Mouse (Mus musculus): Measurements from ENCODE around the gene Grm6. TPM values are rescaled to one million over a fixed set of nuclear protein-coding genes. Genes with fewer than 3 reads are reported as not detected.

The Grm6 gene
- total RNA-seq, 2 experiments from 2014 or later = not detected

DNA sequence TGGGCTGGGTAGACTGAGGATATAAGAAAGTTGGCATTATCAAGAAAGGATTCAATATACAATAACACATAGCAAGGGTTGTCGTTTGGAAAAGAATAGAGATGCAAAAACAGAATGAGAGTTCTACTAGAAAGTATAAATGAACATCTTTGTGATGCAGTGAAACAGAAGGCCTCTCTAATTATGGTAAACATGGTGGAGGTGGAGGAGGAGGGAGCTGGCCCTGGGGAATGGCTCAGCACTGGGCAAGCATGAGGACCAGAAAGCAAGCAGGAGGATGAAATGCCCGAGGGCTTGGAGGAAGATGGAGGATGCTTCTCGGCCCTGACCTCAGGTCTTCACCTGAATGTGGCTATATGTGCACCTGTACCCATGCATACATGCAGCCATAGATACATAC lies 64.0 kb downstream of the Grm6 start:
- no peak for DNase-seq (ENCODE audit: low spot score in 2 of 2)

Other genes starting within 250 kb of the Grm6 start
- 10 to 100 TPM; 38.0 to 42.3 TPM for gene Adamts2, start 248.6 kb upstream of the Grm6 start, total RNA-seq (2021)
- 10 to 100 TPM; 20.5 to 25.4 TPM for gene Zfp354c, start 23.0 kb upstream of the Grm6 start, total RNA-seq (2021)
- gene Zfp879, start 9.1 kb upstream of the Grm6 start, total RNA-seq (2021) = under 1 TPM; 0.91 to 0.96 TPM
- 1 to 10 TPM; 2.5 to 3.0 TPM for gene Zfp454, start 37.0 kb downstream of the Grm6 start, total RNA-seq (2021)
- 1 to 10 TPM; 3.6 to 4.2 TPM for gene Zfp2, start 65.5 kb downstream of the Grm6 start, total RNA-seq (2021)
- gene Zfp354b, start 80.9 kb downstream of the Grm6 start, total RNA-seq (2021) = 1 to 10 TPM; 1.8 TPM
- gene 4933414I15Rik, start 93.1 kb downstream of the Grm6 start, total RNA-seq (2021) = not detected
- not detected for gene Prop1, start 103.1 kb downstream of the Grm6 start, total RNA-seq (2021)
- gene Olfr1378, start 115.8 kb downstream of the Grm6 start, total RNA-seq (2021) = not detected
- gene Olfr1377, start 131.3 kb downstream of the Grm6 start, total RNA-seq (2021) = not detected
- not detected for gene Olfr51, start 152.9 kb downstream of the Grm6 start, total RNA-seq (2021)
- gene Olfr54, start 163.6 kb downstream of the Grm6 start, total RNA-seq (2021) = not detected
- not detected for gene Olfr1375, start 197.4 kb downstream of the Grm6 start, total RNA-seq (2021)
- 1 to 10 TPM; 3.4 to 3.5 TPM for gene Zfp354a, start 208.6 kb downstream of the Grm6 start, total RNA-seq (2021)

Measured in gastrocnemius, postnatal 4 days (tissue).